Mouse (Mus musculus): ENCODE measurements around the gene 3110018I06Rik.

3110018I06Rik gene

GRCm38 (mm10) chr12:107488371-107488770, at the start of gene 3110018I06Rik:
Gene 3110018I06Rik (plus strand): TSS chr12:107488632.
- no peak for DNase-seq (ENCODE audit: low read depth, low spot score)

DNA sequence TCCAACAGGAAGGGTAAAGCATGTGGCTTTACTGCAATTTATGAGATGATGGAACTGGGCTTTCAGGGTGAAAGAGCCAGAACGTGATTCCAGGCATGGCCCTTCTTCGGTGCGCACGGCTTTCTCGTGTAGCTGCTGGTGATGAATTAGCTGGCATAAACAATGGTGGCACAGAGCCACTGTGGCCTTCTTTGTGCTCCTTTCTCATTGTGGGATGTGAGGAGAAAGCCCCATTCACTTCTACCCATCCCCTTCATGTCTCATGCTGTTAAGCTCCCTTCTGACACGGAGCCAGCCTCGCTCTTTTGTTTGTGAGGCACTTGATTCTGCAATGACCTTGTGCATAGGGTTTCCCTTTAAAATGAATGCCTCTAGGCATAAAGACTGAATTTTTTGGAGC, 43.8 kb upstream of the 3110018I06Rik start:
- no peak for DNase-seq (ENCODE audit: low read depth, low spot score)

DNA sequence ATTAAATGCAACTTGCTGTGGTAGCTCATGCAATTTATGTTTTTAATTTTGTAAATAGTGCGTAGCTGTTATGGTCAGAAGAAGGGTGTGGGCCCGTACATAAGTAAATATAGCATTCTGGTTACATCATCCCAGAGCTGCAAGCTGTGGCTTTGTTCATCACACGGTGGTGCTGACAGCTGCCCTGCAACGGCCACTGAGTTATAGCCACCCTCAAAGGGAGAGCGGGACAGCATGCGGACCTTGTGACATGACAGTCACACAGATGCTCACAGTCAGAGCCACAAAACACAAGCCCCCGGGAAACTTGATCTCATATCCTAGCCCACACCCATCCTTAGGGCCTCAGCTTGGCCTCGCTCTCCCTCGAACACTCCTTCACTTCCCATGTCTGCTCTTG, 30.6 kb upstream of the 3110018I06Rik start:
- DNase-seq (ENCODE audit: low read depth, low spot score): no peak

DNA sequence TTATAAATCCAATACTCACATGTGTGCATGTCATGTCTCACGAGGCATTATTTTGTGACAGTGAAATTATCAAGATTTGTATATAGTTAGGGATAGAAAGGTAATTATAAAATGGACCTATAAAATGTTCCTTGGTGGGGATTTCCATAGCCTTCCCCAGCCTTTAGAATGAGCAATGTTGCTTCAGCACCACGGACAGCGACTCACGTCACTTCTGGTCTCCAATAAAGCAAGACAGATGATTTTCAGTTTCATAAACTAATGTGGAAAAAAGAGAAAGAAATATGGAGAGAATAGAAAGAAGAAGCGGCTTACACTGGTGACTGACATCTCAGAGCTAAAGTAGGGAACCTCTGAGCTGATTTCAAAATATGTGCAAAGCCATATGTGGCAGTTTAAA, 23.7 kb upstream of the 3110018I06Rik start:
- DNase-seq (ENCODE audit: low read depth, low spot score): peak; percentile 88

DNA sequence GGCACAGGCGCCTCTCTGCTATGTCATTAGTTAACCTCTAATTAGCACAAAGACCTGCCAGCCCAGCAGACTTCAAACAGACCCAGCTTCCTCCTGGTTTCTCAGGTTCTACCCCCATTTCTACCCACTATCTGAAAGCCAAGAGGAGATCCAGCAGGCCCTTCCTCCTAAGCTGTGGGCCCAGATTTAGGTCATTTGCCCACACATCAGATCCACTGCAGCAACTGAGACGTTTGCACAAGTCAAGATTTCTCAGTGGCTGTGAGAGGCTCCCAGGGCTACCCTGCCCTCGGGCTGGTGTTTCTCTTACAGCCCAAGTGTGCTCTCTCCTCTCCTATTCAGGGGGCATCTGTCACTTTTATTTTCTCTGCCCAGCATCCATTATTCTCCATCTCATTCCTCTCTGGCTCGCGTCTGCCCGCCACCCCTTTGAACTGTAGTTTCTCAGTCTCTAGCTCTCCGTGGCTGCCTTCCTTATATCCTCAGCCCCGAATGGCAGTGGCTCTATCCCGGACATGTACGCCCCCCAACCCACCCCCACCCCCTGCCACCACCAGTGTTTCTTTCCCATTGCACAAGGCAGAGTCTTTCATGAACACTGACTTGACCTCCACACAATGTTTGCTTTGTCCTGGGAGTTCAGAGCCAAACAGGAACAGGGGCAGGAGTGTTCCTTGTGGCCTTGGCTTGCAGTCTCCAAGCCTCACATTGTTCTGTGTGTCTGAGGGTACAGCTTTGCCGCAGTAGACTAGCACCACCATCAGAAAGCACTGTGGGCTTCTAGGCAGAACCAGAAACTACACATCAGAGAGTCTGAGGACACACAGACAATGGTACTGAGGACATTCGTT, 11.8 kb upstream of the 3110018I06Rik start:
- no peak for DNase-seq (ENCODE audit: low read depth, low spot score)

GRCm38 (mm10) chr12:107479350-107479749, 9.1 kb upstream of the 3110018I06Rik start:
- no peak for DNase-seq (ENCODE audit: low read depth, low spot score)

DNA sequence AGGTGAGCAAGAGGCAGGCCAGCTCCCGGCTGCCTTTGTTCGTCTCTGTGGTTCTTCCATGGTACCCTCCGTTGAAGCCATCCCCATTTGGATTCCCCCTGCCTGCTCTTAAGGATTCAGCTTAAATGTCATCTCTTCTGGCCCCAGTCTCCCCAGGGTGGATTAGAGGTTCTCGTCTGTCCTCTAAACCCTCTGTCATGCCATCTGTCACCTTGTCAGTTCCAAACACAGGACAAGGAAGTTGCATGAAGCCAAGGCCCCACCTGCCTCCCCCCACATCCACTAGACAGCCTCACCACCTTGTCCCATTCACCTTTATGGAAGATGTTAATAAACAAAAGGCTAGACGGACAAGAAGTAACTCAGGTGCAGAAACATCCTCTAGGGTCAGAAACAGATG, 5.4 kb upstream of the 3110018I06Rik start:
- no peak for DNase-seq (ENCODE audit: low read depth, low spot score)

GRCm38 (mm10) chr12:107491344-107491743, 2.9 kb downstream of the 3110018I06Rik start:
- no peak for DNase-seq (ENCODE audit: low read depth, low spot score)

- peak; percentile 61 for DNase-seq (ENCODE audit: low read depth, low spot score)
Observed at GRCm38 (mm10) chr12:107496924-107497323, 8.5 kb downstream of the 3110018I06Rik start.

DNA sequence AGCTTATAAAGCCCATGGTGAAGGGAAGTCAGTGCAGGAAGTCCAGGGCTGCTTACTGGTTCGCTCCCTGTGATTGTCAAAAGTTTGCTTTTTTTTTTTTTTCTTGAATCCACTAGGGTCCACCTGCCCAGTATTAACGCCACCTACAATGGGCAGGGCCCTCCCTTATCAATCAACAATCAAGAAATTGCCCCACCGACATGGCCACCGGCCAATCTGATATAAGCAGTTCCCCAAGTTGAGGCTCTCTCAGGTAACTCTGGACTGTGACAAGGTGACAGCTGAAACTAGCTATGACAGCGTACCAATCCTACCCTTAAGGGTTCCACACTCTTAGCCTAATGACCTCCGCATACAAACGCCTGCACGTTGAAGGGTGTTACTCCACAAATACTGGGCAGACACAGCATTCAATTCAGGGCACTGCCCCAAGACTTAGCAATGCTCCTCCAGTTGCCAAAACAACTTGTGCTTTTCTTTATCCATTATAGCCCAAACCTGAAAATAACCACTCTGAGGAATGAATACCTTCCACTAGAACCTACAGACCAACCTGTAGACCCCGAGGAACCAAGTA, 21.3 kb downstream of the 3110018I06Rik start:
- no peak for DNase-seq (ENCODE audit: low read depth, low spot score)

- no peak for DNase-seq (ENCODE audit: low read depth, low spot score)
Observed at GRCm38 (mm10) chr12:107511112-107511511, 22.7 kb downstream of the 3110018I06Rik start.

GRCm38 (mm10) chr12:107516265-107517217, 28.1 kb downstream of the 3110018I06Rik start:
- DNase-seq (ENCODE audit: low read depth, low spot score): no peak

GRCm38 (mm10) chr12:107520941-107521340, 32.5 kb downstream of the 3110018I06Rik start:
- no peak for DNase-seq (ENCODE audit: low read depth, low spot score)

DNA sequence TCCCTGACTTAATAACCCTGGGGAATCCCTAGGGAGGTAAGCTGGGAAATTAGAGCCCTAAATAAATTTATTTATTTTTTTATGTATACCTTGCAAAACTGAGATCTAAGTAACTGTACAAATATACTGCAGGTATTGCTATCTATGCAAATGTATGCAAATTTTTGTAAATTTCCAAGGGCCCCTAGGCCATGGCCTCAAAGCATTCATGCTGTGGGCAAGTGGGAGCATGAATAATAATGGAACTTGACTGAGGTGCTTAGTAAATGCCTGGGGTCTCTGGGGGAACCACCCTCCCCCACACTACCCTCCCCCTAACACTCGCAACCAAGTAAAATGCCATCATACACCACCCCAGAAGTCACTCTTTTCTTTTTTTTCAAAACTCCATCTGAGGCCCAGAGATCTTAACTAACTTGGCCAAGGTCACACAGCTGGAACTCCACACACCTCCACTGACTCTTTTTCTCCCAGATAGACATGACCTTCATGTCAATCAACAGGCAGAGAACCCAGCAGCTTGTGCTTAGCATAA, 40.0 kb downstream of the 3110018I06Rik start:
- DNase-seq (ENCODE audit: low read depth, low spot score): no peak

DNA sequence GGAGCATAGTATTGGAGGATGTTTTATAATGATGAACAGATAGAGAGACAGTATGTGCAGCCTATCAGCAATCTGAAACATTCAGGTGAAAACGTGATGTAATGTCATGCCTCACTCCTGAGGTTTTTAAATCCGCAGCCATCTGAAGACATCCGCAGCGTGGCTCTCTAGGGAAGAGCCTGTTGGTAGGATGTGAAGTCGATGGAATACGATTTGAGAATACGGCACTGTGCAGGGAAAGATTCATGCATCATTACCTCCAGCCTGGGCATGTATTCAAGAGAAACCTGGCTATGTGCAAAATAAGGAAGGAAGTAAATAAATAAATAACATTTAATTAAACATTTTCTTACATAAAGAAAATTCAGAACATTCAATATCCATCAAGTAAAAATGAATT, 44.4 kb downstream of the 3110018I06Rik start:
- no peak for DNase-seq (ENCODE audit: low read depth, low spot score)
